Mouse (Mus musculus): Measurements from ENCODE around the gene Gm10142. TPM values are rescaled to one million over a fixed set of nuclear protein-coding genes. Genes with fewer than 3 reads are reported as not detected.
A peak's percentile ranks its signal among the peaks of the same experiment; 100 is the strongest.

The Gm10142 gene
- polyA plus RNA-seq (2015; fragmentation: Nextera tagmentation; extraction: Ambion mirVana), result not detected in 2 replicates

- Histone ChIP-seq H3K27me3 (replicated peaks; ENCODE audit: control insufficient read depth, insufficient read depth, low read length) (no peaks in the 10 kb centered on the region), H3K4me1 (replicated peaks; ENCODE audit: control insufficient read depth, insufficient read depth, low read length) (no peaks in the 10 kb centered on the region), H3K9me3 (ENCODE audit: control insufficient read depth, low read length) (no peaks in the 10 kb centered on the region), H3K4me2 (ENCODE audit: low read length) (no peak within 1 kb of the TSS), H3K4me3 (replicated peaks; ENCODE audit: low read length) (no peak within 1 kb of the TSS), H3K9ac (replicated peaks; ENCODE audit: low read depth, low read length) (no peak within 1 kb of the TSS), H3K27ac (ENCODE audit: low read length) (no peak within 1 kb of the TSS), H3K36me3 (ENCODE audit: control insufficient read depth, insufficient read depth) (no peaks in the 10 kb centered on the region)
- ATAC-seq, result no peak
- WGBS, result 91% methylated on average over 1 of the region's 1 CpGs
These were observed at the start of gene Gm10142 for GRCm38 (mm10) chr10:77715507-77715906. Gene Gm10142 (plus strand): TSS chr10:77715807.

DNA sequence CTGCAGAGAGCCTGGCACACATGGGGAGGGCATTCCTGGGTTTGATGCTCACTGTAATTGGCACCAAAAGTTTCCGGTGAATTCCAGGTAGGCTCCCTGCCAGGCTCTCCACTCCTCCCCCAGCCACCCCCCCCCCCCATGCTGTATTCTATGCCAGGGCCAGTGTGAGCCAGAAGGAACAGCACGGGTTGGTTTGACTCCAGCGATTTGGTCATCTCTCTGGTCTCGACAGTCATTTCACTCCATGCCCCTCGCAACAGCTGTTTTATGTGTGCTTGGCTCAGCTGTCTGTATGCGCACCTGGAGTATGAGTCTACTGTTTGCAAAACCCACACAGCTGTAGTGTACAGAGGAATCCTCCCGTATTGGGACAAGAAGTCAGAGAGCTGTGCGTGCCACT is 49.3 kb upstream of the Gm10142 start:
- Histone ChIP-seq H3K27ac (ENCODE audit: low read length) (no peak overlapping the region), H3K9me3 (ENCODE audit: control insufficient read depth, low read length) (no peaks in the 10 kb centered on the region), H3K9ac (replicated peaks; ENCODE audit: low read depth, low read length) (no peak overlapping the region), H3K4me2 (ENCODE audit: low read length) (no peak overlapping the region), H3K27me3 (replicated peaks; ENCODE audit: control insufficient read depth, insufficient read depth, low read length) (no peaks in the 10 kb centered on the region), H3K4me3 (replicated peaks; ENCODE audit: low read length) (no peak overlapping the region), H3K4me1 (replicated peaks; ENCODE audit: control insufficient read depth, insufficient read depth, low read length) (0 out of 2 replicates have a peak, but pooled peaks cover 2% of the 10 kb centered on the region), H3K36me3 (ENCODE audit: control insufficient read depth, insufficient read depth) (no peaks in the 10 kb centered on the region)
- WGBS, result 73% methylated on average over 8 of the region's 8 CpGs
- ATAC-seq, result no peak

DNA sequence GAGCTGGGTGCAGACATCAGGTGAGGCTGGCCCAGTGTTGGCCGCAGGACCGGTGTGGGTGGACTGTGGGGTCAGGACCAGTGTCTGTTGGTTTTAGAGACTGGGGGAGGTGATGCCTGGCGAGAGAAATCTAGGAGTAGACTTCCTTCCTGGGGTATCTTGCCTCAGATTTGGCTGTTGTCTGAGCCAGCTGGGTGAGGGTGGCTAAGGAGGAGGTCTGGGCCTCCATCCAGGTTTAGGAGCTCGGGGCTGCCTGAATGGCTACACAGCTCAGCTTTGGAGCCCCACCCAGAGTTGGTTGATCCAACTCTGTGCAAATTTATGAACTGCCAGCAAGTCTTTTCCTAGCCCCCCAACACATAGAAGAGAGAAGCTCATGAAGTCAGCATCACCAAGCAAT is 48.2 kb upstream of the Gm10142 start:
- no peak overlapping the region for H3K4me2 ChIP-seq (ENCODE audit: low read length)
- H3K36me3 ChIP-seq (ENCODE audit: control insufficient read depth, insufficient read depth), result no peaks in the 10 kb centered on the region
- no peaks in the 10 kb centered on the region for H3K27me3 ChIP-seq (replicated peaks; ENCODE audit: control insufficient read depth, insufficient read depth, low read length)
- H3K9ac ChIP-seq (replicated peaks; ENCODE audit: low read depth, low read length), result no peak overlapping the region
- no peak overlapping the region for H3K4me3 ChIP-seq (replicated peaks; ENCODE audit: low read length)
- no peak for ATAC-seq
- 76% methylated on average over 4 of the region's 4 CpGs for WGBS
- no peak overlapping the region for H3K27ac ChIP-seq (ENCODE audit: low read length)
- no peaks in the 10 kb centered on the region for H3K9me3 ChIP-seq (ENCODE audit: control insufficient read depth, low read length)
- H3K4me1 ChIP-seq (replicated peaks; ENCODE audit: control insufficient read depth, insufficient read depth, low read length), result 0 out of 2 replicates have a peak, but pooled peaks cover 2% of the 10 kb centered on the region

DNA sequence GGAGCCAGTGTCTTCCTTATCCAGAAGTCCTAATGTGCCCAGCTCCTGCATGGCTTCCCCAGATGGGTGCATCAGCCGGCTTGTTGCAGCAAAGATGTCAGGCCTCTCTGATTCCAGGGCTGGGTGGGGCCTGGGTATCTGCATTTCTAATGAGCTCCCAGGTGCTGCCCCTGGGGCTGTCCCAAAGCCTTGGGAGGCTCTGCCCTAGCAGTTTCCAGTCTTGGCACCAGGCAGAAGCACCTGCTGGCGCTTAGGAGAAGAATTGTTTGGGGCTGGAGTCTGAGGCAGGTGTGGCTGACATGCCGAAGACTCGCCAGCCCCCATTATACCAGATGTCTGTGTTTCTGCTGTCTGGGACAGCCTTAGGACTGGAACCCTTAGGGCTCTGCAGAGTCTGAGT is 44.9 kb upstream of the Gm10142 start:
- WGBS, result 76% methylated on average over 4 of the region's 4 CpGs
- Histone ChIP-seq H3K9me3 (ENCODE audit: control insufficient read depth, low read length) (no peaks in the 10 kb centered on the region), H3K4me1 (replicated peaks; ENCODE audit: control insufficient read depth, insufficient read depth, low read length) (0 out of 2 replicates have a peak, but pooled peaks cover 2% of the 10 kb centered on the region), H3K27ac (ENCODE audit: low read length) (no peak overlapping the region), H3K4me3 (replicated peaks; ENCODE audit: low read length) (no peak overlapping the region), H3K9ac (replicated peaks; ENCODE audit: low read depth, low read length) (no peak overlapping the region), H3K27me3 (replicated peaks; ENCODE audit: control insufficient read depth, insufficient read depth, low read length) (no peaks in the 10 kb centered on the region), H3K36me3 (ENCODE audit: control insufficient read depth, insufficient read depth) (no peaks in the 10 kb centered on the region), H3K4me2 (ENCODE audit: low read length) (no peak overlapping the region)
- ATAC-seq, result no peak

- H3K9me3 ChIP-seq (ENCODE audit: control insufficient read depth, low read length), result no peaks in the 10 kb centered on the region
- H3K27me3 ChIP-seq (replicated peaks; ENCODE audit: control insufficient read depth, insufficient read depth, low read length), result no peaks in the 10 kb centered on the region
- no peak overlapping the region for H3K9ac ChIP-seq (replicated peaks; ENCODE audit: low read depth, low read length)
- WGBS, result 89% methylated on average over 4 of the region's 4 CpGs
- ATAC-seq, result no peak
- H3K4me1 ChIP-seq (replicated peaks; ENCODE audit: control insufficient read depth, insufficient read depth, low read length), result 0 out of 2 replicates have a peak, but pooled peaks cover 2% of the 10 kb centered on the region
- H3K36me3 ChIP-seq (ENCODE audit: control insufficient read depth, insufficient read depth), result no peaks in the 10 kb centered on the region
- no peak overlapping the region for H3K4me2 ChIP-seq (ENCODE audit: low read length)
- H3K4me3 ChIP-seq (replicated peaks; ENCODE audit: low read length), result no peak overlapping the region
- no peak overlapping the region for H3K27ac ChIP-seq (ENCODE audit: low read length)
These were observed 44.1 kb upstream of the Gm10142 start for GRCm38 (mm10) chr10:77671519-77671918.

DNA sequence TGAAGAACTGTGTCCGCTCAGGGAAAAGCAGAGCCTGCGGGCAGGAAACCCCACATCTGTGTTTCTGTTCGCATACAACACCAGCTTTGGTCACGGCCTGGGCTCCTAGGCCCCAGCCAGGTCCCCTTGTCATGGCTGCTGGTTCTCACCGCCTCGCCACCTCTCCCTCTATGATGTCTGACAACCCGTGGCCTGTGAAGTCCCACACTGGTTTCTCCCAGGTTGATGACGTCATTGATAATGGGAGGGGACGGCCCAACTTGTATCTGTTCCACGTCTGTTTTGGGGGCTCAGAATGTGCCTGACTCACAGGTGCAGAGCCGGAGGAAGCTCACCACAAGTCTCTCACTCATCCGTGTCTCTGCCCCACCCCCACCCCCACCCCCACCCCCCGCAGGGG is 41.8 kb upstream of the Gm10142 start:
- Histone ChIP-seq H3K27ac (ENCODE audit: low read length) (no peak overlapping the region), H3K36me3 (ENCODE audit: control insufficient read depth, insufficient read depth) (no peaks in the 10 kb centered on the region), H3K9ac (replicated peaks; ENCODE audit: low read depth, low read length) (no peak overlapping the region), H3K4me3 (replicated peaks; ENCODE audit: low read length) (no peak overlapping the region), H3K4me2 (ENCODE audit: low read length) (no peak overlapping the region), H3K9me3 (ENCODE audit: control insufficient read depth, low read length) (no peaks in the 10 kb centered on the region), H3K4me1 (replicated peaks; ENCODE audit: control insufficient read depth, insufficient read depth, low read length) (peaks cover 10% of the 10 kb centered on the region), H3K27me3 (replicated peaks; ENCODE audit: control insufficient read depth, insufficient read depth, low read length) (peaks cover 10% of the 10 kb centered on the region)
- 62% methylated on average over 13 of the region's 13 CpGs for WGBS
- ATAC-seq, result no peak

DNA sequence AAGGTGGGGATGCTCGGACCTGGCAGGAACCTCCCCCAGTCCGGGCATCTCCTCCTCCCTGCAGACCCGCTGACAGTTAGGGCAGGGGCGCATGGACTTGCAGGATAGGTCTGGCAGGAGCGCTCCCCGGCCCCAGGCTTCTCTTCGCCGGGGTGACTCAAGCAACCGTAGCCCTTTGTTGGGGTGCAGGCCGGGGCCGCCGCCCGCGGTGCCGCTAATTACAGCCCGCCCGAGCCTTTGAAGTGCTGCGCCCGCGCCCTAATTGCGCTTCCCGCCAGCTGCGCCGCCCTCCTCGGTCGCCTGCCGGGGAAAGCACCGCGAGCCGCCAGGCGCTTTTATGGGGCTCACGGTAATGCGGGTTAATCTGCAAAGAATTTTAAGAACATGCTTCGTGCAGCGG is 38.0 kb upstream of the Gm10142 start:
- ATAC-seq, result peak; percentile 57
- peak overlapping the region; percentile 33 for H3K9ac ChIP-seq (replicated peaks; ENCODE audit: low read depth, low read length)
- H3K9me3 ChIP-seq (ENCODE audit: control insufficient read depth, low read length), result no peaks in the 10 kb centered on the region
- peak overlapping the region; percentile 63 for H3K4me2 ChIP-seq (ENCODE audit: low read length)
- no peaks in the 10 kb centered on the region for H3K36me3 ChIP-seq (ENCODE audit: control insufficient read depth, insufficient read depth)
- H3K27me3 ChIP-seq (replicated peaks; ENCODE audit: control insufficient read depth, insufficient read depth, low read length), result peaks cover 10% of the 10 kb centered on the region
- under 1% methylated on average over 35 of the region's 35 CpGs for WGBS
- H3K4me1 ChIP-seq (replicated peaks; ENCODE audit: control insufficient read depth, insufficient read depth, low read length), result peaks cover 10% of the 10 kb centered on the region
- H3K4me3 ChIP-seq (replicated peaks; ENCODE audit: low read length), result peak overlapping the region; percentile 36
- no peak overlapping the region for H3K27ac ChIP-seq (ENCODE audit: low read length)

GRCm38 (mm10) chr10:77682994-77683393 is 32.6 kb upstream of the Gm10142 start:
- no peak overlapping the region for H3K4me2 ChIP-seq (ENCODE audit: low read length)

DNA sequence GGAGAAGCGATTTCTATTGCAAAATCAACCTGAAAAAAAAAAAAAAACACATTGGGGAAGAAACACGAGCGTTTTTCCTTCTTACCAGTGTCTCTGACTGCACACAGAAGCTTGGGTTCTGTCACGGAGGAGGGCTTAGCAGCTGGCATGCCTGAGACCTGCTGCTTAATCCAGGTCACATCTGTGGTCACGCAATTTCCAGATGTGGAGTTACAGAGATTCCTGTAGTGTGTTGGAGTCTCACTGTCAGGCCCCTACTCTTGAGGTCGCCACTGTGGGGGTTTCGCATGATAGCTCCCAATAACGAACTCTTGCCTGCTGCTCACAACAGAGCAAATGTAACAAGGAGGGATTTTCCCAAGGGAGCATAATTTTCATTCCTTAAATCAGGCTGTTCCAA is 31.4 kb upstream of the Gm10142 start:
- no peak for ATAC-seq
- Histone ChIP-seq H3K36me3 (ENCODE audit: control insufficient read depth, insufficient read depth) (no peaks in the 10 kb centered on the region), H3K27ac (ENCODE audit: low read length) (no peak overlapping the region), H3K9me3 (ENCODE audit: control insufficient read depth, low read length) (no peaks in the 10 kb centered on the region), H3K27me3 (replicated peaks; ENCODE audit: control insufficient read depth, insufficient read depth, low read length) (peaks cover 19% of the 10 kb centered on the region), H3K4me3 (replicated peaks; ENCODE audit: low read length) (no peak overlapping the region), H3K4me1 (replicated peaks; ENCODE audit: control insufficient read depth, insufficient read depth, low read length) (no peaks in the 10 kb centered on the region), H3K4me2 (ENCODE audit: low read length) (no peak overlapping the region), H3K9ac (replicated peaks; ENCODE audit: low read depth, low read length) (no peak overlapping the region)
- WGBS, result 43% methylated on average over 8 of the region's 8 CpGs

More at GRCm38 (mm10) chr10:77682994-77683393, 32.6 kb upstream of the Gm10142 start:
- WGBS, result 79% methylated on average over 7 of the region's 7 CpGs
- H3K27me3 ChIP-seq (replicated peaks; ENCODE audit: control insufficient read depth, insufficient read depth, low read length), result peaks cover 25% of the 10 kb centered on the region
- ATAC-seq, result no peak
- H3K4me3 ChIP-seq (replicated peaks; ENCODE audit: low read length), result no peak overlapping the region
- no peak overlapping the region for H3K9ac ChIP-seq (replicated peaks; ENCODE audit: low read depth, low read length)
- no peaks in the 10 kb centered on the region for H3K36me3 ChIP-seq (ENCODE audit: control insufficient read depth, insufficient read depth)
- H3K4me1 ChIP-seq (replicated peaks; ENCODE audit: control insufficient read depth, insufficient read depth, low read length), result peaks cover 2% of the 10 kb centered on the region
- H3K9me3 ChIP-seq (ENCODE audit: control insufficient read depth, low read length), result no peaks in the 10 kb centered on the region
- no peak overlapping the region for H3K27ac ChIP-seq (ENCODE audit: low read length)
